Mouse (Mus musculus) heart, embryonic 14.5 days (tissue): ENCODE results near the gene Sh3bgr. TPM values are rescaled to one million over a fixed set of nuclear protein-coding genes. Genes with fewer than 3 reads are reported as not detected.

Experiments used
- ATAC-seq: fragments of 200-750 bp; cut with Nextera tagmentation; 2 replicates; pipeline ENCODE4 v1.8.0; 2017; ENCODE audit warnings: low read depth, moderate TSS enrichment; ENCODE audit not compliant: insufficient number of reproducible peaks, insufficient read depth, low FRiP score
- H3K27ac ChIP-seq, 2 experiments: fragments of 200-500 bp in 1 of 2; fragments of 300-500 bp in 1 of 2; sonication (generic) in 1 of 2; replicated peaks in 1 of 2; 2 replicates each; pipeline ENCODE4 v1.5.1; 2012 to 2014; ENCODE audit warnings: low read depth in 2 of 2, low read length in 2 of 2, control low read depth in 1 of 2, mild to moderate bottlenecking in 1 of 2, mixed read lengths in 1 of 2; ENCODE audit not compliant: control insufficient read depth in 1 of 2, insufficient read depth in 1 of 2
- H3K27me3 ChIP-seq: fragments of 300-500 bp; sonication (generic); 2 replicates; pipeline ENCODE4 v1.6.1; 2014; ENCODE audit warnings: mild to moderate bottlenecking, low read length, control low read depth; ENCODE audit not compliant: control insufficient read depth, insufficient read depth
- H3K36me3 ChIP-seq: fragments of 300-500 bp; sonication (generic); 2 replicates; pipeline ENCODE4 v1.6.1; 2014; ENCODE audit warnings: mild to moderate bottlenecking, control low read depth, low read length, mixed read lengths; ENCODE audit not compliant: control insufficient read depth, insufficient read depth
- H3K4me1 ChIP-seq, 2 experiments: fragments of 200-500 bp in 1 of 2; fragments of 300-500 bp in 1 of 2; sonication (generic) in 1 of 2; 2 replicates each; pipeline ENCODE4 v1.6.1; 2012 to 2014; ENCODE audit warnings: low read length in 2 of 2, control low read depth in 1 of 2, mixed read lengths in 1 of 2; ENCODE audit not compliant: control insufficient read depth in 2 of 2, insufficient read depth in 2 of 2
- H3K4me2 ChIP-seq: fragments of 300-500 bp; sonication (generic); 2 replicates; pipeline ENCODE4 v1.6.1; 2014; ENCODE audit warnings: mild to moderate bottlenecking, low read length
- H3K4me3 ChIP-seq, 2 experiments: fragments of 200-500 bp in 1 of 2; fragments of 300-500 bp in 1 of 2; sonication (generic) in 1 of 2; 2 replicates each; pipeline ENCODE4 v1.5.1; 2012 to 2014; ENCODE audit warnings: low read length in 2 of 2, mild to moderate bottlenecking in 2 of 2, control low read depth in 1 of 2, low read depth in 1 of 2, moderate library complexity in 1 of 2; ENCODE audit not compliant: control insufficient read depth in 1 of 2, insufficient read depth in 1 of 2
- H3K9ac ChIP-seq: fragments of 300-500 bp; sonication (generic); 2 replicates; pipeline ENCODE4 v1.6.1; 2014; ENCODE audit warnings: mild to moderate bottlenecking, low read length
- H3K9me3 ChIP-seq: fragments of 300-500 bp; sonication (generic); 2 replicates; pipeline ENCODE4 v1.6.1; 2016; ENCODE audit warnings: low read length, control low read depth; ENCODE audit not compliant: control insufficient read depth
- WGBS: fragments of 180-500 bp; shearing (Covaris S2); extraction: QIAGEN DNeasy Blood & Tissue Kit; methylation state at CpG from one replicate; pipeline ENCODE4 v1.1.7; 2014; 5-methylcytosine and 5-hydroxymethylcytosine counted together
- polyA plus RNA-seq: library from polyadenylated mRNA; unstranded; fragments of >200 nt; fragmentation: Nextera tagmentation; extraction: Ambion mirVana; gene quantifications from 2 replicates; pipeline ENCODE4 v1.2.1, GENCODE M21; 2014

Sh3bgr gene
- polyA plus RNA-seq, 1 experiment from 2014 or later: 487 TPM

DNA sequence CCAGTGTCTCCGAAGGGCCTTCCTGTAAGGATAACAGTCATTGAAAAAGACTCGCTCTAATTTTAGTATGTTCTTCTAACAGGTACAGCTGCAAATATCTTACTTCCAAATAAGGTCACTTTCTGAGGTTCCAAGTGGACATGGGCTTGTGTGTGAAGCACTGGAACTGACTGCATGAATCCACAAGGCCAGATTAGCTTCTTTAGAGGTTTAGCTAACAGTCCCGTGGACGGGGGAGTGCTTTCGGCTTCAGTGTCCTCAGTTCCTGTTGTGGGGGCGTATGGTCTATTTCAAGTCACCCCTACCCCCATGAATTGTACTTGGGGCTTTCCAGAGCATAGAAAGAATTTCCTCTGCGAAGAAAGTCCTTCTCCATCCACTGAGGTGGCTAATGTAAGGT is 10.6 kb downstream of the Sh3bgr start:
- peaks cover 29 to 64% of the 10 kb centered on the region in 2 experiments for H3K4me1 ChIP-seq

DNA sequence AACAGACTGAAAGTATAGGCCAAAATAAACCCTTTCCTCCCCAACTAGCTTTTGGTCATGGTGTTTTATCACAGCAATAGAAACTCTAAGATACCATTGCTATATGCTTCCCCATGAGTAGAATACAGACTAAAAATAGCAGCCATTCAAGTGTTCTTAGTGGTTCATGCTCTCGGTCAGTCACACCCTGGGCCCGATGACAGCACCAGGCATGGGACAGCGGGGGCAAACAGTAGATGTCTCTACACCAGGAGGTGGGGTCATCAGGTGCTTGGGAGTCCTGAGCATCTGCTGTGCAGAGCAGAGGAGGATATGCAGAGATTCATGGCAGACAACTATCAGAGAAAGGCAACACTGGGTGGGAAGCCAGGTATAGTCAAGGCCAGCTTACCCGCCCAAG is 12.8 kb downstream of the Sh3bgr start:
- peak overlapping the region; percentile 40 for H3K4me2 ChIP-seq
- peaks cover 23 to 47% of the 10 kb centered on the region in 2 experiments for H3K4me1 ChIP-seq
- H3K27me3 ChIP-seq: no peaks in the 10 kb centered on the region
- H3K4me3 ChIP-seq: no peak overlapping the region
- peak; percentile 64 for ATAC-seq
- H3K9me3 ChIP-seq: no peaks in the 10 kb centered on the region
- H3K36me3 ChIP-seq: peaks cover 66% of the 10 kb centered on the region
- H3K27ac ChIP-seq: peak overlapping the region; percentile 93 to 97
- no peak overlapping the region for H3K9ac ChIP-seq
- WGBS: 33% methylated on average over 4 of the region's 4 CpGs

More for the DNA sequence above, 10.6 kb downstream of the Sh3bgr start:
- H3K27ac ChIP-seq: peak overlapping the region; percentile 93 to 97
- peak overlapping the region; percentile 59 for H3K9ac ChIP-seq
- ATAC-seq: peak; percentile 20; the same call in 1 of the 2 replicates
- 26% methylated on average over 7 of the region's 7 CpGs for WGBS
- no peaks in the 10 kb centered on the region for H3K27me3 ChIP-seq
- H3K4me3 ChIP-seq: no peak overlapping the region
- H3K36me3 ChIP-seq: peaks cover 57% of the 10 kb centered on the region
- peak overlapping the region; percentile 34; the same call in 1 of the 2 replicates for H3K4me2 ChIP-seq
- H3K9me3 ChIP-seq: no peaks in the 10 kb centered on the region

- Histone ChIP-seq H3K36me3 (peaks cover 72% of the 10 kb centered on the region), H3K27me3 (no peaks in the 10 kb centered on the region), H3K4me1 (peaks cover 8 to 25% of the 10 kb centered on the region in 2 experiments; a peak in 3 of 4 replicates), H3K4me2 (no peak overlapping the region), H3K4me3 (no peak overlapping the region), H3K9me3 (no peaks in the 10 kb centered on the region), H3K27ac (peak overlapping the region; percentile 50 to 68; a peak in 3 of 4 replicates), H3K9ac (no peak overlapping the region)
- ATAC-seq: no peak; the same call in 1 of the 2 replicates
- WGBS: 16% methylated on average over 5 of the region's 5 CpGs
Measured at GRCm38 (mm10) chr16:96221491-96221890, 21.2 kb downstream of the Sh3bgr start.

DNA sequence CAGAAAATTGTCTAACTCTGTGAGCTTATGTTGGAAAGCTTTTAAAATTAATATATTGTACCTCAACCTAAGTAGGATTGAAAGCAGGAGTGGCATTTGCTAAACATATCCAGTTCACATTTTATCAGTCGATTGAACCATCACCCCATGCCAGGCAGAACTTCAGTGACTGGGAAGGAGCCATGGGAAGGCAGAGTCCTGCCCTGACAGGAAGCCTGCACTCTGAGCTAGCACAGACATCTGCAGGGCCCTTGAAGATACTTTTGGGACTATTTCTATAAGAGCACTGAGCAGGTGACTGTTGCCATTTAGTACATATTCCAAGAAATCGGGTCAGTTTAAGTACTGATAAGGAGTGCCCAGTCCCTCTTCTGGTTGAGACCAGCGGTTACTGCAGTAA is 21.7 kb downstream of the Sh3bgr start:
- no peak for ATAC-seq
- H3K4me2 ChIP-seq: no peak overlapping the region
- no peaks in the 10 kb centered on the region for H3K9me3 ChIP-seq
- H3K27ac ChIP-seq: 0 out of 4 replicates have a peak overlapping the region, but pooled peaks of 1 of the 2 experiments have one; percentile 24
- no peak overlapping the region for H3K9ac ChIP-seq
- H3K4me3 ChIP-seq: no peak overlapping the region
- H3K27me3 ChIP-seq: no peaks in the 10 kb centered on the region
- WGBS: 59% methylated on average over 3 of the region's 3 CpGs
- H3K36me3 ChIP-seq: peaks cover 72% of the 10 kb centered on the region
- peaks cover 8 to 25% of the 10 kb centered on the region in 2 experiments; a peak in 3 of 4 replicates for H3K4me1 ChIP-seq

DNA sequence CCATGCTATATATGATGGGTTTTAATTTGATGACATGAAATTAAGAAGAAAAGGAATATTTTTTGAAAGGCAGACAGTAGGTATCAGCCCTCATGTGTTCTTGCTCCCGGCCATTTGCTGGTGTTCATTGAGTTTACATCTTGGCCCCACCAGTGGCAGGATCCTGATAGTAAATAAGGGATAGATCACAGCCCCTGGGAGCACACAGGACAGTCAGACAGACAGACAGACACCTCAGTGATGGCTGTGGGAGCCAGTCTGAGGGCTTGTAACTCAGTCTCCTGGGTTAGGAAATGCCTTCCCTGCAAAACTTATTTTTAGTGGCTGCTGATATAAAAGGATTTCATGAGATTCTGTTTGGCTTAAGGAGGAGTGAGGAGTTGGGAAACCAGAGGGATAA is 22.2 kb downstream of the Sh3bgr start:
- no peaks in the 10 kb centered on the region for H3K27me3 ChIP-seq
- H3K27ac ChIP-seq: no peak overlapping the region
- whole genome bisulfite sequencing: 79% methylated on average over 1 of the region's 1 CpGs
- ATAC-seq: no peak
- no peak overlapping the region for H3K4me3 ChIP-seq
- no peak overlapping the region for H3K9ac ChIP-seq
- H3K36me3 ChIP-seq: peaks cover 76% of the 10 kb centered on the region
- peaks cover 8 to 25% of the 10 kb centered on the region in 2 experiments; a peak in 3 of 4 replicates for H3K4me1 ChIP-seq
- H3K9me3 ChIP-seq: no peaks in the 10 kb centered on the region
- no peak overlapping the region for H3K4me2 ChIP-seq

DNA sequence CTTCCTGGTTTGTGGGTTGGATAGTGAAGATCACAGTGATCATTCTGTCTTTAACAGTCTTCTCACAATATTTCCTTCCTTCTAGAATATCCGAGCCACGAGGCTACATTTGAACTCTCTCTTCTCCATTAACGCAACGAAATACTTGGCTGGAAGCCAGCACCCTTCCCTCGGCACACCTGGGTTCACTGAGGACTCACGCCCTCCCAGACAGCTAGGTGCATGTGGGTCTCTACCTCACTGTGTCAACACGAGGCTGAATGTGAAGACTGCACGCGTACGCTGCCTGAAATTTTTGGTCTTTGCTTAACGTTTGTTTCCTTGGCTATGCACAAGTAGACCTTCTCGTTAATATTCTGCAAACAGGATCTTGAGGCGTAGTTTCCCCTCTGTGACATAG is 28.2 kb downstream of the Sh3bgr start:
- ATAC-seq: no peak
- Histone ChIP-seq H3K27ac (peak overlapping the region in 1 of 2 experiments; percentile 2; a peak in 1 of 4 replicates), H3K9ac (no peak overlapping the region), H3K4me1 (peaks cover 0 to 5% of the 10 kb centered on the region in 2 experiments; a peak in 1 of 4 replicates), H3K4me2 (no peak overlapping the region), H3K9me3 (no peaks in the 10 kb centered on the region), H3K4me3 (no peak overlapping the region), H3K36me3 (peaks cover 54% of the 10 kb centered on the region), H3K27me3 (no peaks in the 10 kb centered on the region)
- 76% methylated on average over 13 of the region's 13 CpGs for WGBS

GRCm38 (mm10) chr16:96229044-96229555 is 28.9 kb downstream of the Sh3bgr start:
- H3K9me3 ChIP-seq: no peaks in the 10 kb centered on the region
- no peak overlapping the region for H3K4me3 ChIP-seq
- no peaks in the 10 kb centered on the region for H3K27me3 ChIP-seq
- peak; percentile 64; the same call in 1 of the 2 replicates for ATAC-seq
- H3K4me2 ChIP-seq: no peak overlapping the region
- H3K27ac ChIP-seq: peak overlapping the region in 1 of 2 experiments; percentile 2; a peak in 1 of 4 replicates
- 40% methylated on average over 8 of the region's 8 CpGs for WGBS
- H3K36me3 ChIP-seq: peaks cover 48% of the 10 kb centered on the region
- H3K9ac ChIP-seq: no peak overlapping the region
- peaks cover 0 to 5% of the 10 kb centered on the region in 2 experiments; a peak in 1 of 4 replicates for H3K4me1 ChIP-seq
